Mouse (Mus musculus): ENCODE measurements around the gene Ankle1.

GRCm38 (mm10) chr8:71372427-71372826 lies 33.4 kb upstream of the Ankle1 start:
- TF ChIP-seq CTCF (IDR thresholded peaks at IDR 0.05; ENCODE audit: extremely low read depth, insufficient read depth, low read length) (no peak), POLR2A (IDR thresholded peaks at IDR 0.05; ENCODE audit: extremely low read depth, insufficient read depth, low read length) (no peak)
